Mouse (Mus musculus): Measurements from ENCODE around the gene Krt5.
"Not testable (repeated sequence)": the region's sequence is repeated elsewhere in the genome, so short reads cannot be mapped to it uniquely, and the experiment has no call there.

Krt5 gene

DNA sequence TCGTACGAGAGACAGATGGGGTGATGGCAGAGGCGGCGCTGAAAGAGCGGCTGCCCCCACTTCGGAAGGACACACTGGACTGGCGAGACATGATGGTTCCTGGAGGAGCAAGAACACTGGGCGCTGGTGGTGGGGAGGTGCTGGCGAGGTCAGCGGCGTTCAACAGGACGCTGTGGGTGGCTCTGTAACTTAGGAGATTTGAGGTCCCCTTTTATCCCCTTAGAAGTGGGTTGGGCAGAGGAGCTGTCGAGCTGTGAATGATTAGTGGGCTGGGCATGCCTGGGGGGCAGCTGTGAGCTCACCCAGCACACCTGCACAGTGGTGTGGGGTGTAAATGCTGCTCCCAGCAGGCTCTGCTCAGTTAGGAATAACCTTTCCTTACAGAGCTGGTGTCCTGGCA, at the start of gene Krt5:
TSS of gene Krt5 (minus strand) at position 179 of the 400 bp plus-strand sequence.
- no peak for DNase-seq (ENCODE audit: low read depth)

DNA sequence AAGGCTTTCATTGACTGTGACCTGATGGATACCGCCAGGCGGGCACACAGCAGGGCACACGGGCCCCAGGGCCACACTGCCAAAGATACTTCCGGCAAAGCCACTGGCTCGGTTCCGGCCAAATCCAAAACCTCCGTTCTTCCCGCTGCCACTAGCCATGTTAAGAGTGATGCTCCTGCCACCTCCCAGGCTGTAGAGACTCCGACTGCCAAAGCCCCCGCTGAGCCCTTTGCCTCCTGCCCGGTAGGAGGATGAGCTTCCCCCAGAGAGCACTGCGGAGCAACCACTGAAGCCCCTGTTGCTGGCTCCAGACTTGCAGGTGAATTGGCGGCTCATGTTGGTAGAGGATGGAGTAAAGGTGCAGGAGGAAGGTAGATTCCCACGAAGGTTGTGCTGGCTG, 30.0 kb upstream of the Krt5 start, which contains the start of gene Krt71:
TSS of gene Krt71 (minus strand) at position 399 of the 400 bp plus-strand sequence.
- no peak for DNase-seq (ENCODE audit: low read depth)

DNA sequence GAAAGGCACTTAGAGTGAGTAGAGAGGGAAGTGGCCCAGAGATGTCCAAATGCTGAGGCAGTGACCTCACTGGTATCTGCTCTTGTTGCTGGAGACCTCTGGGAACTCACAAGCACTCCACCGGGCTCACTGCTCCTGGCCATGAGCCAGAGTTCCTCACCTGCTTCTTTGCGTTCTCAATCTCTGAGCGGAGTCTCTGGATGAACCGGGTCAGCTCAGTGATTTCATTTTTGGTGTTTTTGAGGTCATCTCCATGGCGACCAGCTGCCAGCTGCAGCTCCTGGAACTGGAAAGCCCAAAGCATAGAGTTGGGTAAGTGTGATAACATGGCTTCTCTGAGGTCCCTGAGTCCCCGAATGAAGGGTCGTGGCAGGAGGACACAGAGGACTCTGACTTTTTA, 25.1 kb upstream of the Krt5 start:
- DNase-seq (ENCODE audit: low read depth): no peak

DNA sequence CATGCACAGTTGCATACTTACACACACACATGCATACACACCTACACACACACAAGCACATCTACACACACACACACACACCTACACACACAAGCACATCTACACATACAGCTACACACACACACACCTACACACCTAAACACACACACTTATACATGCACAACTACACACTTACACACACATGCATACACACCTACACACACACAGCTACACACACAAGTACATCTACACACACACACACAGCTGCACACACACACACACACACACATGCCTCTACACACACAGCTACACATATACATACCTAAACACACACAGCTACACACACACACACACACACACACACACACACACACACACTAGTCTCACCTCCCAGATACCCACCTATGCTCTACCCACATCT, 18.0 kb upstream of the Krt5 start:
- DNase-seq (ENCODE audit: low read depth): no peak

DNA sequence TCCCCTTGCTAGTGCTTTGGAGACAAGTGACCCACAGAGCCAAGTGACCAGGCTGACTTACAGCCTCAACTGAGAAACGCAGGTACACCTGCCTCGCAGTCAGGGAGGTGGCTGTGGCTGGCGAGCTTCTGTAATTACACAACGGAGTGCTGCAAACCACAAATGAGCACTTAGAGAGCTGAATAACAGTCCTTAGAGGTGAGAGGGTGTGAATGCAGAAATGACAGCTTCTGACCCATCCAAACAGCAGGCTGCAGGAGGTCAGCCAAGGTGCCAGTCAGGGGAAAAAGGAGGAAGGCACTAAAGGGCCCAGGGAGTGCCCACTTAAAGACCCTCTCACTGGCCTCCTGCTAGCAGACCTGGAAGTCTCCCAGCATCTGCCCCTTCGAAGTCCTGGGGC, 12.0 kb upstream of the Krt5 start:
- no peak for DNase-seq (ENCODE audit: low read depth)

DNA sequence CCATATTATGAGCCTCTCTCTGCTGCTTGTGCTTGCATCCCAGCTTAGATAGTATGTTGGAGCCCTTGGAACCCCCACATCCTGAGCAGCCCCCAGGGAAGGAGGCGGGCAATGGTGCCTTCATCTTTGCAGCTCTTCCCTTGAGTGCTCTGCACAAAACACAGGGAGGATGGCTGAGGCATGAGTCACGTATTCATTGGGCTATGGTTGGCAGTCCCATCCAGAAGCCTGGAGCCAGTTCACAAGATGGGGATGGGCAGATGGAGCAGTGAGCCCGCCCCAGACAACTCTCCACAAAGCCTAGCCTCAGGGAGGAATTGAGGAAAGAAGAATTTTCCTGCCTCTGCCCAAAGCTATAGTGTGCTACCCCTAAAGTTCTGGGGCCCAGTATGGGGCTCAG, 3.1 kb upstream of the Krt5 start:
- no peak for DNase-seq (ENCODE audit: low read depth)

DNA sequence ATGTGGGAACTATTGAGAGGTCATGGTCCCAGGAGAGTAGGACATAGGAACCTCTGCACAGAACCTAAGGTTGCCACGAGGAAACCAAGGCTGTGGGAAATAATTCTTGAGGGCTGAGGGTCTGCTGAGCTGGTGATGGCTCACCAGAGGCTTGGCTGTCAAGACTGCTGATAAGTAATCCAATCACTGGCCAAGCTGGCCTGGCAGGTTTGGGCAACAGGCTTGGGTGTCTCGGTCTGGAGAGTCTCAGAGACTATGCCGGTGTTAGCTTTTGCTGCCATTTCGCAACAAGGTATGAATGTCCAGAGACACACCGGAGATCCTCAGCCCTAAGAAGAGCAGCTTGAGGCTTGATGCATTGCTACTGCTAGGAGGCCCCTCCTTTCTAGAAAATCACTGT, 1.7 kb upstream of the Krt5 start:
- DNase-seq (ENCODE audit: low read depth): no peak

DNA sequence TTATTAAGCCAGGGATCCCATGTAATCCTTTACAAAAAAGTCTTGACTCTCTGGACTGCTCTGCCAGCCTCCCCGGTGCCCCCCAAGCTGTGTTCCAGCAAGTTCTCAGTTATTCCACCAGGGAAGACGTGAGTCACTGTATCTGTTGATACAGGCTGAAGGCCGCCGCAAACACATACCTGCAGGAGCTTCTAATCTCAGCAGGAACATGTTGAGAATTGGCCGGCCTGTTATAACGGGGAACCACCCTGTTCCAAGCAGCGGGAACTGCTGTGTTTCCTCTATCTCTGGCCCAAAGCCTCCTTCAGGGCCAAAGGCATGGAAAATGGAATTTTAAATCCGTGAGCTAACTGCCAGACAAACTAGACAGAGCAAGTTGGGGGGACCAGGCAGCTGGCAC, 1.0 kb upstream of the Krt5 start:
- DNase-seq (ENCODE audit: low read depth): no peak

DNA sequence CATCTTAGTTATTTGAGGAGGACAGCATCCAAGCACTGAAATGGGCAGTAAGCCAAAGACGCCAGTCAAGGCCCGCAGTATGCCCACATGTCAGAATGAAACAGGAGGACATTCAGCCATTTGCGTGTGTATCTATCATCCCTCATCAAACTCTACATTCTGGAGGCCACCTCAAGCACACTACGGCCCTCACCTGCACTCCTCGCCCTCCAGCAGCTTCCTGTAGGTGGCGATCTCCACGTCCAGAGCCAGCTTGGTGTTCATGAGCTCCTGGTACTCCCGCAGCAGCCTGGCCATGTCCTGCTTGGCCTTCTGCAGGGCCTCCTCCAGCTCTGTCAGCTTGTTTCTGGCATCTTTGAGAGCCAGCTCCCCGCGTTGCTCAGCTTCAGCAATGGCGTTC, 4.0 kb downstream of the Krt5 start:
- no peak for DNase-seq (ENCODE audit: low read depth)

DNA sequence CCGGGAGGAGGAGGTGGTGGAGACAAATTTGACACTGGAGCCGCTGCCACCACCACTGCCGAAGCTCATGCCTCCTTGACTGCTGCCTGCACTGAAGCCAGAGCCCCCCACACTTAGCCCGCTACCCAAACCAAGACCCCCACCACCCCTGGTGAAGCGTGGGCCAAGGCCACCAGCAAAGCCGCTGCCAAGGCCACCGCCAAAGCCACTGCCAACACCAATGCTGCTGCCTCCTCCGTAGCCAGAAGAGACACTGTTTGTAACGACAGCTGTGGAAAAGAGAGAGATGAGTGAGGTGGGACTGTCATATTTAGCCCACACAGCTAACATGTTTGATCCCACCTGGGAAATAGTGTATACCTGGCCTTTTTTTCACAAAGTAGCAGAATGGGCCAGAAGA, 5.2 kb downstream of the Krt5 start:
- DNase-seq (ENCODE audit: low read depth): no peak

DNA sequence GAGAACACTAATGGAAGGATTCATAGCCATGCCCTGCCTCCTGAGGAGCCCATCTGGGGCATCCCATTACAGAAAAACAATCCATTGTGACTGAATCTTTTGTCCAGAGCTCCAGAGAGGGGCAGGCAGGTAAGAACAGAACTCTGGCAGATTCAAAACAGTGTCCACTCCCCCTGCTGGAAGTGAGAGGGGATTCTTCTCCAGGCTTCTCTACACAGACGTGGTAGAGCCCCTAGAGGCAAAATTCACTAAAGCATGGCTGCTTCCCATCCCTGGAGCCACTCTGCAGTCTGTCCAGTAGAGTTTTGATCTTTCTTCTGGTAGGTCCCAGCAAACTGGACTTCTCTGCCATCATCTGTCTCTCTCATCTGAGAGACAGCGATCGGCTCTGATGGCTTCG, 8.6 kb downstream of the Krt5 start:
- DNase-seq (ENCODE audit: low read depth): peak; percentile 4

DNA sequence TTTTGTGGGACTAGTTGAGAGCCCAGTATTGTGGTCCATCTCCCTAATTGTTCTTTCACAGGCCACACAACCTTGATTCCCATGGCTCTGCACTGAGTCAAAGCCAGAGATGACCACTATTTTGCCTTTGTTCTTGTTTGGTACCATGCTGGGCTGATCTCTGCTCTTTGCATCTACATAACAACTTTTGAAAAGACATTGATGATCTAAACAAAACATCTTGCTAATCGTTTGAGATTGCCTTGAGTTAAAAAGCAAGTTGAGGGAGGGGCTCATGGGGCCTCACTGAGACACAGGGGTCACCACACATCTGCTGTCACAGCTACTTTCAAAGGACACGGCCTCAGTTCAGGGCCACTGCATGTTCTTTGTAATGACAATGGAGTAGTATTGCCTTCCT, 10.3 kb downstream of the Krt5 start:
- no peak for DNase-seq (ENCODE audit: low read depth)

DNA sequence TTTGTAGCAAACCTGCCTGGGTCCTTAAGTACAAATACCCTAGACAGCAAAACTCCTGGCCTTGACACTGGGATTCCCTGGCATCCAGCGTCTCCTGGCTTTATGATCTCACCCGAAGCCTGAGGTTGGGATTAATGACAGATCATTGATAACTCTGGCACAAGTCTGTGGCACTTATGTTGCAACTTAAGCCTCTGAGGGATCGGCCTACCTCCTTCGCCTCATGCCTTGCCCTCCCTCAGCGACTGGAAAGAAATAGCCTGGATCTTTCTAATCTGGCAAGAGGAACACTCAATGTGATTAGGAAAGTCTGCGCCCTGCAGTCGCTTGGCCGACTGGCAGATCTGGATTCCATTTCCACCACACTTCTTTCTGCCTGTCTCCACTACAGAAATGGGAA, 12.8 kb downstream of the Krt5 start:
- DNase-seq (ENCODE audit: low read depth): no peak

DNA sequence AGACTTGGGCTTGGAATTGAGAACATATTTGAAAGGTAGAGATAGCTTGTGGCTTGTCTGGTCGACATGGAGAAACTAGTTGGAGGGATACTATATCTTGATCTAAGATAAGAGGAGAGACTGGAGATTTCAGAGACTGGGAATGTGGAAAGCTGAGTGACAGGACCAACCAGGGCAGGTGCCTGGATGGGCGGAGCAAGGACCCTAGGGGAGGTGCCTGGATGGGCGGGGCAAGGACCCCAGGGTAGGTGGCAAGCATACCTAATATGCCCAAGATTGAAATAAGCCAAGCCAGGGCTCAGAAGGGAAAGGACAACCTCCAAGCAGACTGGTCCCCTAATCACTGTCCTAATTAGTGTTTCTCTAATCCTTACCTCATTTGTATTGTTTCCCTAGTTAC, 13.5 kb downstream of the Krt5 start:
- DNase-seq (ENCODE audit: low read depth): no peak

DNA sequence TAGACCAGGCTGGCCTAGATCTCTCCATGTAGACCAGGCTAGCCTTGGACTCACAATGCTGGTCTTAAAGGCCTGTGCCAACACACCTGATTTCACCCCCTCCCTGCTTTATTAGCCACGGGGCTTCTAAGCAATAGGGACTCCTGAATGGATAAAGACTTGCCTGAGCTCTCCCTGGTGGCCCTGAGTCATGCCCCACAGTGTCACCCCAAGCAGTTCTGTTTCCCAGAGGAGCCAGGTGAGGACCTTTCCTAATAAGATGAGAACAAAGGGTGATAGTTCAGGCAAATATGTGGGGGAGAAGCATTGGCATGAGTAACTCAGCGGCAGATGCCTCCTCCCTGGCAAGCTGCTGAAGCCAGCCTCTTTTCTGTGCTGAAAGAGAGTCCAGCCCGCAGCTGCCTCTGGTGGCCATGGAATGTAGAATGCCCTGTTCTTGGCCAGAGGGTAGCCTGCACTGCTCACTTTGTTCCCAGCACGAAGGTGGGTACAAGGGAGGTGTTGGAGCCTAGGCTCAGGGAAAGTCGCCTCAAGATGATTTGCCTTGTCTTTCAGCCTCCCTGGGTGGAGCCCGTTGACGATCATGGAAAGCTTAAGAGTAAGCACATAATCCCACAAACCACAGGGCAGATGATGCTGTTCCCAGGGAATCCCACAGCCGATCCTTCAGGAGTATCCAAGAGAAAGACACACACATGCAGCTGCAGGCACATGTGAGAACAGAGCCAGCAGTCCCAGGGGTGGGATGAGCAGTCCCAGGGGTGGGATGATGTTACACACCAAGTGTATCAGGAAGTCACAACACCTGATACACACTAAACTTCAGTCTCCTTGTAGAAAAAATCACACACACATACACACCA, 15.1 kb downstream of the Krt5 start:
- DNase-seq (ENCODE audit: low read depth): no peak

DNA sequence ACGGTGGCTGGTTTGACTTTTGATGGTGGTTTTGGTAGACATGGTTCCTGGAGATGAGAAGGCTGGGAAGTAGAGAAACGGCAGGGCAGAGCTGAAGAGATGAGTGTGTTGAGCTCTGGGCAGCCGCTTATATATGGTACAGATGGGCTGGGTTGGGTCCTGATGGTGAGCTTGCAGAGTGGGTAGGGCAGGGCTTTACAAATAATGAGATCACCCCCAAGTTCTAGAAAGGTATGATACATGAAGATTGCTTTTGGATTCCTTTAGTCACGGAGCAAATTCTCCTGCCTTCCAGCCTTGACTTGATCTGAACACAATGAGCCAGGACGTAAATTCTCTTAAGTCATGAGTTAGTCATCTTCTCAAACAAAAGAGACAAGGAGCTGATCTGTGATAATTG, 18.5 kb downstream of the Krt5 start, which contains the start of gene Krt6a:
TSS of gene Krt6a (minus strand) at position 101 of the 400 bp plus-strand sequence.
- DNase-seq (ENCODE audit: low read depth): no peak

DNA sequence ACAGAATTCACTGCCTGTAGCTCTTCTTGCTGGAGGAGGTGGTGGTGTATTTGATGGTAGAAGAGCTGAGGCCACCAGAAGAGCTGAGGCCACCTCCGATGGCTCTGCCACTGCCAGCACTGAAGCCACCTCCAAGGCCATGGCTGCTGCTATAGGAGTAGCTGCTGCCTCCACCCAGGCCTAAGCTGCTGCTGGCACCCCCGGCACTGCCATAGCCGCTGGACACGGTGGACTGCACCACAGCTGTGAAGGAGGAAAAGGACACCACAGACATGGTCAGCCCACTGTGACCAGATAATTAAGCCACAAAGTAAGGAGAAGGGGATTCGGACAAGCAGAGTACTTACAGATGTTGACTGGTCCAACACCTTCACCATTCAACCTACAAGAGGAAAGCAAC, 22.2 kb downstream of the Krt5 start:
- not testable (repeated sequence) for DNase-seq (ENCODE audit: low read depth)

DNA sequence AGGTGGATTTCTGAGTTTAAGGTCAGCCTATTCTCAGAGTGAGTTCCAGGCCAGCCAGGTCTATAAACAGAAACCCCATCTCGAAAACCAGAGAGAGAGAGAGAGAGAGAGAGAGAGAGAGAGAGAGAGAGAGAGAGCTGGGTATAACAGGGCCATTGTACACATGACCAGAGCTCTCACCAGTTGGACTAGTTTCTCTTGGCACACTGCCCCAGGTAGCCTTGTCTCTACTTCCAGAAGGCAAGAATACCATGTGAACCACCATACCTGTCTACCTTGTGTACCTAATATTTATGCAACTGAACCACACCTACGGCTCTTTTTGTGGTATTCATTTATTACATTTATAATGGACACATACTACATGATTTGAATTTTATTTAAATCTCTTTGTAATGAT, 24.5 kb downstream of the Krt5 start:
- no peak for DNase-seq (ENCODE audit: low read depth)

DNA sequence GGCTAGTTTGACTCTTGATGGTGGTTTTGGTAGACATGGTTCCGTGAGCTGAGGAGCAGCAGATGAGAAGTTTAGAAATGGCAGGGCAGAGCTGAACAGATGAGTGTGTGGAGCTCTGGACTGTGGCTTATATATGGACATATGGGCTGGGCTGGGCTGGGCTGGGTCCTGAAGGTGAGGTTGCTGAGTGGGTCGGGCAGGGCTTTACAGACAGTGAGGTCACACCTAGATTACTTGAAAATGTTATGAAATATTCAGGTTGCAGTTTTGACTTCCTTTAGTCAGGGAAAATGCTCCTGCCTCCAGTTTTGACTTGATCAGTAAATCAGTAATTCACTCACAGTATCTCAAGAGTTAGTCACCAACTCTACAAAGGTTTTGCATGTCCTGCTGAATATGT, 32.5 kb downstream of the Krt5 start, which contains the start of gene Krt6b:
TSS of gene Krt6b (minus strand) at position 101 of the 400 bp plus-strand sequence.
- no peak for DNase-seq (ENCODE audit: low read depth)

DNA sequence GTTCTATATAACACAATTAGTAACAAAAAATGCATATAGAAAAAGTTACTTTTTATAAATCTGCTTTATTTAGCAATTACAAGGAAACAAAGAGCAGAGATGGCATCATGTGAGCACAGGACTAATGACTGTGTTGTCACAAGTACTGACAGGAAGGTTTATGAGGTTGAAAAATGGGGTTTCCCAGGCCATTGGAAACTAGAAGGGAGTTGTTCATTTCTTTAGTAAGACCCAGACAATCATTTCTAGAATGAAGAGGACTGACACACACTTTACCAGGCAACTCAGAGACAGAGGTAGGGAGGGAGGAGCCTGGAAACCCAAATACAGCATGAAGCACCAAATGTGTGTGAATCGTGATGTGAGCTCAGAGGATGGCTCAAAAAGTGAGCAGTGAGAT, 36.7 kb downstream of the Krt5 start:
- DNase-seq (ENCODE audit: low read depth): peak; percentile 1
